Comparison of ENCODE assay signal across 8 mouse cellular contexts in the genomic region with DNA sequence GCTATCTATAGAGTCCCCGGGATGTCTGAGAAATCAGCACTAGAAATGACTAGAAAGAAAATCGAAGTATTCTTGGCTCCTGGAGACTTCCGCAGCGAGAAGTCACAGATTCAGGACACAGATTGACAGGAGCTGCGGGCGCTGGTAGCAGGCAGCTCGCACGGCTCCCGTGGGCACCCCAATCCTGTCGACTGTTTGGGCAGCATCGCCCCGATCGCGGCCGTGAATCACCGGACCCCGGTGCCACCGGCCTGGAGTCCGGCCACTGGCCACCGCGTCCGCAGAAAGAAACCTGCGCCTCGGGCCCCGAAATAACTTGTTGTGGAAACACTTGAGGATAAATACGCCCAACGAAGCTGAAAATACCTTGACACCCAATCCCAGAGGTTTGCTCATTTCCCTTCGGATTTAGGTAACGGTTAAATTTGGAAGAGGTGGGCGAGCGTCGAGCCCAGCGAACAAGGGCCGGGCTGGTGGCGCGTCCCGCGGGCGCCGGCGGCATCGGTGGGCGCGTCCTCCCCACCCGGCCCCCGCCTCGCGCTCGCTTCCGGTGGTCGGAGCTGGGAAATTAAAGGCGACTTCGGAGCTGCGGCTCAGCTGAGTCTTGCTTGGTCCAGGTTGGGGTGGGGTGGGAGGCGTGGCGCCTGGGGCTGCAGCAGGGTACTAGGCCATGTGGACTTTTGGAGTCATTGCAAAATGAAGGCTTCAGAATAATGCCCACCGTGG. TPM values are rescaled to one million over a fixed set of nuclear protein-coding genes. Genes with fewer than 3 reads are reported as not detected.
DNase-seq lines count a peak whose midpoint lies in the region; ATAC-seq and TF ChIP-seq lines count a peak whose summit lies in the region.

No protein-coding gene starts in this region.

- H3K9me3 ChIP-seq in embryonic facial prominence, embryonic 13.5 days = no peaks in the 10 kb centered on the region
- 0 out of 2 replicates have a peak, but pooled peaks cover 3% of the 10 kb centered on the region for H3K9me3 ChIP-seq in hindbrain, embryonic 14.5 days (ENCODE audit: control insufficient read depth, low read length)
- H3K9me3 ChIP-seq in liver, postnatal 0 days (ENCODE audit: low read length) = no peaks in the 10 kb centered on the region

- TF ChIP-seq CTCF in spleen, adult 2 months (IDR thresholded peaks at IDR 0.05; ENCODE audit: extremely low read depth, insufficient read depth, insufficient read length, insufficient replicate concordance) = no peak
- TF ChIP-seq CTCF in liver, postnatal 0 days (IDR thresholded peaks at IDR 0.05; ENCODE audit: low read depth) = no peak

- H3K4me3 ChIP-seq in spleen, adult 2 months (ENCODE audit: extremely low read depth, insufficient read depth, insufficient read length) = peak overlapping the region; percentile 69
- H3K4me3 ChIP-seq in embryonic facial prominence, embryonic 13.5 days = peak overlapping the region; percentile 35
- H3K4me3 ChIP-seq in hindbrain, embryonic 14.5 days (replicated peaks; ENCODE audit: low read length) = peak overlapping the region; percentile 15
- peak overlapping the region; percentile 47 for H3K4me3 ChIP-seq in liver, postnatal 0 days (ENCODE audit: low read depth, low read length)

- H3K4me2 ChIP-seq in embryonic facial prominence, embryonic 13.5 days = peak overlapping the region; percentile 58
- H3K4me2 ChIP-seq in hindbrain, embryonic 14.5 days (replicated peaks) = peak overlapping the region; percentile 41
- H3K4me2 ChIP-seq in liver, postnatal 0 days (ENCODE audit: low read depth, low read length) = peak overlapping the region; percentile 77

- peaks cover 10% of the 10 kb centered on the region for H3K4me1 ChIP-seq in spleen, adult 2 months (ENCODE audit: control insufficient read depth, insufficient read depth, insufficient read length)
- peaks cover 47% of the 10 kb centered on the region for H3K4me1 ChIP-seq in embryonic facial prominence, embryonic 13.5 days
- H3K4me1 ChIP-seq in hindbrain, embryonic 14.5 days (replicated peaks; ENCODE audit: control insufficient read depth, insufficient read depth, low read length) = peaks cover 4% of the 10 kb centered on the region; the same call in 1 of the 2 replicates
- H3K4me1 ChIP-seq in liver, postnatal 0 days (ENCODE audit: insufficient read depth) = peaks cover 39% of the 10 kb centered on the region

- DNase-seq in spleen, adult 2 months (ENCODE audit: low read depth in 1 of 2, low spot score in 2 of 2) = no peak
- DNase-seq in spleen, postnatal 14 days (ENCODE audit: low spot score in 2 of 2) = no peak
- DNase-seq in hindbrain, embryonic 14.5 days (ENCODE audit: low spot score) = no peak
- DNase-seq in liver, postnatal 0 days = peak; percentile 24
- DNase-seq in thymus, postnatal 0 days (ENCODE audit: low spot score) = peak; percentile 32
- no peak for DNase-seq in right cerebral cortex, postnatal 36 days (ENCODE audit: low spot score in 2 of 2)

- H3K27ac ChIP-seq in spleen, adult 2 months (ENCODE audit: insufficient read depth, low read length) = peak overlapping the region; percentile 75
- no peak overlapping the region for H3K27ac ChIP-seq in embryonic facial prominence, embryonic 13.5 days
- no peak overlapping the region for H3K27ac ChIP-seq in hindbrain, embryonic 14.5 days
- H3K27ac ChIP-seq in liver, postnatal 0 days (ENCODE audit: low read depth) = peak overlapping the region; percentile 73

- TF ChIP-seq EP300 in liver, postnatal 0 days (IDR thresholded peaks at IDR 0.05; ENCODE audit: low read depth) = no peak

- no peak for TF ChIP-seq POLR2A in spleen, adult 2 months (IDR thresholded peaks at IDR 0.05; ENCODE audit: low read depth, low read length)

- H3K36me3 ChIP-seq in spleen, adult 2 months (ENCODE audit: control insufficient read depth, insufficient read depth, low read length) = no peaks in the 10 kb centered on the region
- H3K36me3 ChIP-seq in embryonic facial prominence, embryonic 13.5 days = no peaks in the 10 kb centered on the region
- H3K36me3 ChIP-seq in hindbrain, embryonic 14.5 days (replicated peaks; ENCODE audit: control insufficient read depth, insufficient read depth) = no peaks in the 10 kb centered on the region
- H3K36me3 ChIP-seq in liver, postnatal 0 days (replicated peaks; ENCODE audit: insufficient read depth, low read length) = no peaks in the 10 kb centered on the region; the same call in 1 of the 2 replicates

- under 1% methylated on average over 57 of the region's 57 CpGs for WGBS in spleen, adult 2 months
- under 1% methylated on average over 57 of the region's 57 CpGs for WGBS in embryonic facial prominence, embryonic 13.5 days
- WGBS in hindbrain, embryonic 14.5 days = under 1% methylated on average over 57 of the region's 57 CpGs
- WGBS in liver, postnatal 0 days (ENCODE audit: insufficient replicate concordance) = under 1% methylated on average over 57 of the region's 57 CpGs

- no peaks in the 10 kb centered on the region for H3K27me3 ChIP-seq in spleen, adult 2 months (ENCODE audit: control insufficient read depth, insufficient read depth, low read length)
- H3K27me3 ChIP-seq in embryonic facial prominence, embryonic 13.5 days = peaks cover 95% of the 10 kb centered on the region
- peaks cover 96% of the 10 kb centered on the region for H3K27me3 ChIP-seq in hindbrain, embryonic 14.5 days (ENCODE audit: control insufficient read depth, insufficient read depth, low read length)
- peaks cover 69% of the 10 kb centered on the region for H3K27me3 ChIP-seq in liver, postnatal 0 days (ENCODE audit: insufficient read depth, low read length)

- H3K9ac ChIP-seq in embryonic facial prominence, embryonic 13.5 days = no peak overlapping the region
- H3K9ac ChIP-seq in hindbrain, embryonic 14.5 days = no peak overlapping the region
- H3K9ac ChIP-seq in liver, postnatal 0 days (replicated peaks) = peak overlapping the region; percentile 53

- no peak for ATAC-seq in embryonic facial prominence, embryonic 13.5 days (ENCODE audit: insufficient number of reproducible peaks, insufficient read depth, low FRiP score, low TSS enrichment, low read depth)
- ATAC-seq in hindbrain, embryonic 14.5 days (ENCODE audit: low FRiP score) = no peak
- no peak for ATAC-seq in liver, postnatal 0 days
- ATAC-seq in megakaryocyte-erythroid progenitor cell, adult 5-6 weeks (replicated peaks; ENCODE audit: low FRiP score, low TSS enrichment, poor library complexity, severe bottlenecking) = no peak

RNA-seq across cellular contexts. Expression of a gene that starts 0.6 kb away (rescaled TPM):
- 10.6 and 18.3 TPM in 2 replicates for polyA plus RNA-seq in spleen, adult 2 months (2012; rRNA removed)
- polyA plus RNA-seq in embryonic facial prominence, embryonic 13.5 days (2015; fragmentation: Nextera tagmentation; extraction: Ambion mirVana) = not detected in 2 replicates
- polyA plus RNA-seq in hindbrain, embryonic 14.5 days (2014; fragmentation: Nextera tagmentation; extraction: Ambion mirVana) = 0.08 TPM in 1 of 2 replicates, not detected in the other
- 1.3 and 1.4 TPM in 2 replicates for polyA plus RNA-seq in liver, postnatal 0 days (2015; fragmentation: Nextera tagmentation; extraction: Ambion mirVana)
- 39.4 and 42.8 TPM in 2 replicates for polyA plus RNA-seq in thymus, postnatal 0 days (2015; fragmentation: Nextera tagmentation; extraction: Ambion mirVana)
- total RNA-seq in megakaryocyte-erythroid progenitor cell, adult 5-6 weeks (2014; fragmentation: Nextera tagmentation) = 0.67 and 0.81 TPM in 2 replicates
- 0.30 TPM in 1 of 2 replicates, not detected in the other for total RNA-seq in megakaryocyte-erythroid progenitor cell, adult 5-6 weeks (2017)

Comparison
In these comparisons a context has a peak if more than half of its experiments do, and no peak if none do; other contexts are left out.
1. DNase-seq: peak in liver, postnatal 0 days (single experiment) and thymus, postnatal 0 days (single experiment); none in spleen, adult 2 months (0 of 2), spleen, postnatal 14 days (0 of 2), hindbrain, embryonic 14.5 days (single experiment) and right cerebral cortex, postnatal 36 days (0 of 2).
2. H3K27ac ChIP-seq: peak in spleen, adult 2 months (single experiment) and liver, postnatal 0 days (single experiment); none in embryonic facial prominence, embryonic 13.5 days (single experiment) and hindbrain, embryonic 14.5 days (single experiment).
3. H3K4me3 ChIP-seq: peak in every context shown above with its lines; median percentile 69 in spleen, adult 2 months; 47 in liver, postnatal 0 days; 35 in embryonic facial prominence, embryonic 13.5 days; 15 in hindbrain, embryonic 14.5 days.
4. Peak in every context shown above with its lines, with median percentiles within 50 percentile points of each other: H3K4me2 ChIP-seq.